Comparison of ENCODE assay signal across 21 mouse cellular contexts in genomic region chr6:14720772-14721414, GRCm38 (mm10). TPM values are rescaled to one million over a fixed set of nuclear protein-coding genes. Genes with fewer than 3 reads are reported as not detected.
"Had no signal": no experiment of that assay in that cellular context is flagged by ENCODE, and none has a peak within 500 bp of the region (broad histone marks: within the 10 kb centered on the region; RNA-seq: fewer than 3 reads in every experiment).

No protein-coding gene starts in this region.

- H3K9me3 ChIP-seq: limb, embryonic 12.5 days; liver, embryonic 13.5 days; lung, embryonic 15.5 days; megakaryocyte, embryonic 14.5 days; midbrain, embryonic 13.5 days had no signal

- DNase-seq: kidney, adult 18-20 months; kidney, postnatal 10 days; kidney, postnatal 4 days; liver; liver, embryonic 13.5 days; liver, postnatal 0 days; lung, postnatal 14 days; thymus, adult 18-20 months; thymus, postnatal 14 days had no signal

- H3K9ac ChIP-seq: limb, embryonic 12.5 days; liver, embryonic 13.5 days; liver, postnatal 0 days; lung, embryonic 15.5 days; midbrain, embryonic 13.5 days had no signal

- H3K4me3 ChIP-seq: layer of hippocampus, adult 2 months; limb, embryonic 12.5 days; liver, embryonic 13.5 days; lung, embryonic 15.5 days; megakaryocyte, embryonic 14.5 days; midbrain, embryonic 13.5 days had no signal

- ATAC-seq: liver, postnatal 0 days had no signal

- H3K27me3 ChIP-seq: limb, embryonic 12.5 days; liver, embryonic 13.5 days; lung, embryonic 15.5 days; megakaryocyte, embryonic 14.5 days; midbrain, embryonic 13.5 days had no signal

- H3K4me2 ChIP-seq: limb, embryonic 12.5 days; liver, embryonic 13.5 days; lung, embryonic 15.5 days; midbrain, embryonic 13.5 days had no signal

- H3K36me3 ChIP-seq: limb, embryonic 12.5 days; liver, embryonic 13.5 days; lung, embryonic 15.5 days; midbrain, embryonic 13.5 days had no signal

- H3K27ac ChIP-seq: layer of hippocampus, adult 2 months; limb, embryonic 12.5 days; liver, embryonic 13.5 days; lung, embryonic 15.5 days; macrophage; midbrain, embryonic 13.5 days; stomach, postnatal 0 days had no signal

- H3K4me1 ChIP-seq: limb, embryonic 12.5 days; liver, embryonic 13.5 days; lung, embryonic 15.5 days; megakaryocyte, embryonic 14.5 days had no signal

RNA-seq across cellular contexts. Expression of gene Ppp1r3a, which starts 34.2 kb away (rescaled TPM):
- total RNA-seq: layer of hippocampus, adult 2 months; layer of hippocampus, postnatal 10 days; left cerebral cortex, adult 18-20 months; left cerebral cortex, postnatal 10 days had no signal
- polyA plus RNA-seq: kidney, embryonic 14.5 days; liver, embryonic 13.5 days; macrophage; midbrain, embryonic 13.5 days; neural tube, embryonic 14.5 days had no signal
